Mouse (Mus musculus) MEL (cell line): ENCODE measurements around the gene Olfr1387.
"Not testable (repeated sequence)": the region's sequence is repeated elsewhere in the genome, so short reads cannot be mapped to it uniquely, and the experiment has no call there.

Experiments used
- CHD1 ChIP-seq: IDR thresholded peaks from 2 replicates; pipeline ENCODE4 v1.6.1; 2012; ENCODE audit warnings: low read depth, mild to moderate bottlenecking, inconsistent platforms, low read length, improper control_type of control experiment
- CTCF ChIP-seq, 3 experiments: IDR thresholded peaks in 2 of 3; conservative IDR thresholded peaks in 1 of 3; 2 replicates each; pipeline ENCODE4 v1.5.1; 2011 to 2012; ENCODE audit warnings: low read length in 3 of 3, low read depth in 2 of 3, mild to moderate bottlenecking in 2 of 3, improper control_type of control experiment in 1 of 3, inconsistent platforms in 1 of 3, mixed read lengths in 1 of 3, moderate library complexity in 1 of 3; ENCODE audit not compliant: control insufficient read depth in 1 of 3, insufficient read depth in 1 of 3, poor library complexity in 1 of 3, severe bottlenecking in 1 of 3
- EP300 ChIP-seq, 2 experiments: IDR thresholded peaks; 2 replicates each; pipeline ENCODE4 v1.6.1; 2011; ENCODE audit warnings: improper control_type of control experiment in 2 of 2, low read length in 2 of 2, low read depth in 1 of 2, mild to moderate bottlenecking in 1 of 2
- HCFC1 ChIP-seq: IDR thresholded peaks from 2 replicates; pipeline ENCODE4 v1.6.1; 2012; ENCODE audit warnings: low read depth, mild to moderate bottlenecking, inconsistent platforms, low read length, improper control_type of control experiment, moderate library complexity
- KAT2A ChIP-seq: conservative IDR thresholded peaks from 2 replicates; pipeline ENCODE4 v1.6.1; 2012; ENCODE audit warnings: low read depth, low read length, improper control_type of control experiment, inconsistent platforms
- MAX ChIP-seq: IDR thresholded peaks from 2 replicates; pipeline ENCODE4 v1.6.1; 2011; ENCODE audit warnings: low read length, improper control_type of control experiment
- MXI1 ChIP-seq: IDR thresholded peaks from 2 replicates; pipeline ENCODE4 v1.6.1; 2011; ENCODE audit warnings: mild to moderate bottlenecking, low read depth, low read length, improper control_type of control experiment
- MYB ChIP-seq: IDR thresholded peaks from 2 replicates; pipeline ENCODE4 v1.6.1; 2011; ENCODE audit warnings: mild to moderate bottlenecking, low read depth, low read length, improper control_type of control experiment
- POLR2AphosphoS2 ChIP-seq: IDR thresholded peaks from 2 replicates; pipeline ENCODE4 v1.6.1; 2011; ENCODE audit warnings: low read length, improper control_type of control experiment
- RAD21 ChIP-seq: IDR thresholded peaks from 2 replicates; pipeline ENCODE4 v1.6.1; 2011; ENCODE audit warnings: mild to moderate bottlenecking, low read depth, low read length, improper control_type of control experiment
- SIN3A ChIP-seq: IDR thresholded peaks from 2 replicates; pipeline ENCODE4 v1.6.1; 2012; ENCODE audit warnings: low read length, improper control_type of control experiment, inconsistent platforms
- SMC3 ChIP-seq: IDR thresholded peaks from 2 replicates; pipeline ENCODE4 v1.6.1; 2011; ENCODE audit warnings: low read depth, low read length, improper control_type of control experiment
- ZC3H11A ChIP-seq: IDR thresholded peaks from 2 replicates; pipeline ENCODE4 v1.6.1; 2012; ENCODE audit warnings: low read depth, mild to moderate bottlenecking, inconsistent platforms, low read length, improper control_type of control experiment

GRCm38 (mm10) chr11:49464746-49465145 lies 9.6 kb downstream of the Olfr1387 start, which contains the start of gene Olfr1386:
- not testable (repeated sequence) for TF ChIP-seq CHD1; ZC3H11A; EP300 (IDR thresholded peaks at IDR 0.05; ENCODE audit: low read depth in 1 of 2, low read length in 2 of 2); MXI1; POLR2AphosphoS2; SIN3A; HCFC1; SMC3; CTCF (IDR thresholded peaks at IDR 0.05 in 2 of 3, conservative IDR thresholded peaks at IDR 0.05 in 1 of 3; ENCODE audit: control insufficient read depth in 1 of 3, insufficient read depth in 1 of 3, low read depth in 2 of 3, low read length in 3 of 3, poor library complexity in 1 of 3, severe bottlenecking in 1 of 3); KAT2A; MYB; MAX; RAD21
